Mouse (Mus musculus): ENCODE data around the gene Ptprm.

- TF ChIP-seq POLR2A (IDR thresholded peaks at IDR 0.05; ENCODE audit: control insufficient read depth, extremely low read depth, insufficient read depth, low read length, poor library complexity) (no peak), CTCF (IDR thresholded peaks at IDR 0.05; ENCODE audit: borderline replicate concordance, control insufficient read depth, extremely low read depth, insufficient read depth, low read length, poor library complexity) (no peak)
Observed at GRCm38 (mm10) chr17:67089611-67090010, 264.6 kb downstream of the Ptprm start.

Measured in thymus, adult 2 months (tissue).